Mouse (Mus musculus): ENCODE results near the gene Olfr959. TPM values are rescaled to one million over a fixed set of nuclear protein-coding genes. Genes with fewer than 3 reads are reported as not detected.

The Olfr959 gene
- total RNA-seq (2023), result not detected

GRCm38 (mm10) chr9:39575469-39575868, at the start of gene Olfr959:
Olfr959 (minus strand) TSS chr9:39575569.

GRCm38 (mm10) chr9:39621073-39621472, 45.7 kb upstream of the Olfr959 start, which contains the start of gene Olfr960:
Olfr960 (plus strand) TSS chr9:39621373.

GRCm38 (mm10) chr9:39610355-39610754, 35.0 kb upstream of the Olfr959 start, which contains the start of gene Olfr148:
Olfr148 (plus strand) TSS chr9:39610655.

GRCm38 (mm10) chr9:39603999-39604453, 28.7 kb upstream of the Olfr959 start, which contains the start of gene AW551984:
AW551984 (minus strand) TSS chr9:39604403.

GRCm38 (mm10) chr9:39553946-39554345, 21.4 kb downstream of the Olfr959 start, which contains the start of gene Olfr958:
Olfr958 (minus strand) TSS chr9:39554054.

Other genes starting within 250 kb of the Olfr959 start
- not detected for gene Olfr948, start 249.5 kb downstream of the Olfr959 start, total RNA-seq (2023)
- gene Olfr951, start 188.2 kb downstream of the Olfr959 start, total RNA-seq (2023), result not detected
- gene Olfr952, start 148.4 kb downstream of the Olfr959 start, total RNA-seq (2023), result not detected
- gene Olfr954, start 118.9 kb downstream of the Olfr959 start, total RNA-seq (2023), result not detected
- not detected for gene Olfr955, start 103.6 kb downstream of the Olfr959 start, total RNA-seq (2023)
- gene Olfr44, start 81.6 kb downstream of the Olfr959 start, total RNA-seq (2023), result not detected
- gene Olfr957, start 59.8 kb downstream of the Olfr959 start, total RNA-seq (2023), result not detected
- gene Olfr958, start 21.5 kb downstream of the Olfr959 start, total RNA-seq (2023), result not detected
- not detected for gene AW551984, start 28.8 kb upstream of the Olfr959 start, total RNA-seq (2023)
- gene Olfr148, start 35.1 kb upstream of the Olfr959 start, total RNA-seq (2023), result not detected
- gene Olfr960, start 45.8 kb upstream of the Olfr959 start, total RNA-seq (2023), result not detected
- not detected for gene Olfr961, start 69.5 kb upstream of the Olfr959 start, total RNA-seq (2023)
- gene Olfr963, start 91.6 kb upstream of the Olfr959 start, total RNA-seq (2023), result not detected
- gene Olfr149, start 131.5 kb upstream of the Olfr959 start, total RNA-seq (2023), result not detected
- gene Olfr965, start 135.8 kb upstream of the Olfr959 start, total RNA-seq (2023), result not detected
- gene Olfr150, start 155.4 kb upstream of the Olfr959 start, total RNA-seq (2023), result not detected
- not detected for gene Olfr967, start 170.7 kb upstream of the Olfr959 start, total RNA-seq (2023)
- gene Olfr968, start 207.7 kb upstream of the Olfr959 start, total RNA-seq (2023), result not detected
- not detected for gene Olfr969, start 215.4 kb upstream of the Olfr959 start, total RNA-seq (2023)
- not detected for gene Olfr970, start 233.3 kb upstream of the Olfr959 start, total RNA-seq (2023)